Mouse (Mus musculus): ENCODE results near the gene Gpbar1.

The Gpbar1 gene

GRCm38 (mm10) chr1:74278538-74278937 is at the start of gene Gpbar1:
TSS of gene Gpbar1 (plus strand) at chr1:74278550.
- DNase-seq, result peak in 1 of 2 experiments; percentile 10

DNA sequence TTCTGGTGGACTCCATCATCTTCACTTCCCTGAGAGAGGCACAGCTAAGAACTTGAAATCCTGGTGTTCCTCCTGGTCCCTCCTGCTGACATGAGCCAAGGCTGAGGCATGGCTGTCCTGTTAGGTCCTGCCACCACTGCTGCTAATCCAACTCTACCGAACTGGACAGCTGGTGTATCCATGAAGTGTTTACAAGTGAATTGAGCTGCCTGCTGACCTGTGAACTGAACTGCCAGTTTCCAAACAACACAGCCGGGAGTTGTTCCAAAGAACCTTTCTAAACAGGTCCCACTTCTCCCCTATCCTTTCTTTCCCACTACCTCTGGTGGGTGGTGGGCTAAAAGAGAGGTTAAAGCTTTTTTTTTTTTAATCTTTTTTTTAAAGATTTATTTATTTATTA is 48.4 kb upstream of the Gpbar1 start:
- DNase-seq, result no peak

- DNase-seq, result no peak
These were observed 47.4 kb upstream of the Gpbar1 start for GRCm38 (mm10) chr1:74230992-74231391.

DNA sequence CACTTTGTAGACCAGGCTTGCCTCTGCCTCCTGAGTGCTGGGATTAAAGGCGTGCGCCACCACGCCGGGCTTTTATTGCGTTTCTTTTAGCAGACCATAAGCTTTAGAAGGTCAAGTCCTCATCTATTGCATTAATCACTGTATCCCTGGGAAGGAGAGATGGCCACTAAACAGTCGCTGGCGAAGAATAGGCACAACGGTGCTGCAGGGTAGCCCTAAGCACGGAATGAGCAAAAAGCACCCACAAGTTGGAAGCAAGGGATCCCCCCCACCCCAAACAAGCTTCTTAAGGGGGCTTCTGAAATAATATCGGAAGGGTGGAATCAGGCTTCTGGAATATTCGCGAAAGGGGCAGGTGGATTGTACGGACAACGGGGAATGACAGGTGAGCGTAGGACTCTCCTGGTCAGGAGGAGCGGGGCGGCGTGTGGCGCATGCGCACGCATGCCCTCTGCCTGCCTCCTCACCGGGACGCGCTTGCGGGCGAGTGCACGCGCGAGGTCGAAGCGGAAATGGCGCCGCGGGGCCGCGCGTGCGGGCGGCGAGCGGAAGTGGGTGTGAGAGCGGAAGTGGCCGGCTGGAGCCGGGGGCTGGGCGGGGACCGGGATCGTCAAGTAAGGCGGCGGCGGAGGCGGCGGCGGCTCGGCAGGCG is 42.3 kb upstream of the Gpbar1 start, which contains the start of gene Arpc2:
Gene Arpc2 (plus strand): TSS at position 147 of the 652 bp plus-strand sequence.
- DNase-seq, result peak; percentile 95 to 99

DNA sequence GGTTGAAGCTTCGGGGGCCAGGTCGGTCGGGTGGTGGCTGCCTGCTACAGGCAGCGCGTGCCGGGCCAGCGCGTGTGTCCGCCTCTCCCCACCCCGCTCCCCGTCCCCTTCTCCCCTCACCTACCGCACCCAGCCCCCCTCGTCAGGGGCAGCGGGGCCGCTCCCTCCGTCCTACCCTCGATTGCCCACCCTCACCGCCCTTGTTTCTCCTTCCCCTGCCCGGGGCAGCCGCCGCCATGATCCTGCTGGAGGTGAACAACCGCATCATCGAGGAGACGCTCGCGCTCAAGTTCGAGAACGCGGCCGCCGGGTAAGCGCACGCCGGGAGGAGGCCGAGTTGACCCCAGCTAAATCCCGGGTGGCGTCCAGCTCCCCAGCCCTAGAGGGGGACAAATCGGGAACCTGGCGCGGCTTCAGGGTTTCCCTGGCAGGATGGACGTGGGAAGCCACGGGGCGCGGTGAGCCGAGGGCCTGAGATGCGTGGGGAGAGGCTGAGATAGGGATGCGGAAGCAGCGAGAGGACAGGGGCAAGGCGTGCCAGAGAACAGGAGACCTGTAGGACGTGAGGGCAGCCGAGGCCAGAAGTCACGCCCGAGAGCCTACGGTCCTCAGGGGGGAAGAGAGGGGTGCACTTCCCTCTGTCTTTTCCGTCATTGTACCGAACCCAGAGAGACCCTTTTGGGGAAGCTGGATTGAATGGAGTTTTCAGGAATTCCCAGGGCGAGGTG is 41.6 kb upstream of the Gpbar1 start:
- DNase-seq, result no peak

- no peak for DNase-seq
These were observed 40.7 kb upstream of the Gpbar1 start for GRCm38 (mm10) chr1:74237671-74238070.

DNA sequence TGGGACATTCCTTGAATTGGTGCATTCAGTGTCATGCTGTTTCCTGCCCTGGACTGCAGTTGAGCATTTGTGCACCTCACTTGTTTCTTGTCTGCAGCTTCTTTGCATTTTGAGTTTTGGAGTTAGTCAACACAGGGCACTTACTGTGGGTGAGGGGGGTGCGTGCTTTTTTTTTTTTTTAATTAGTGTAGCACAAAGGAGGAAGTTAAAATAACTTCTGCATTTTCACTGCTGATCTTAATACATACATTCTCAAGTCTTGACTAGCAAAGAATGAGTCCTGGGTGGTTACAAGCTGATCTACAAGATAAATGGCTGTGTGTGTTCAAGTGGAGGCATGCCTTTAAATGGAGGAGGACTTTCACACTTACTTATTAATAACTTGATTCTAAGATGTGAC is 40.2 kb upstream of the Gpbar1 start:
- no peak for DNase-seq

DNA sequence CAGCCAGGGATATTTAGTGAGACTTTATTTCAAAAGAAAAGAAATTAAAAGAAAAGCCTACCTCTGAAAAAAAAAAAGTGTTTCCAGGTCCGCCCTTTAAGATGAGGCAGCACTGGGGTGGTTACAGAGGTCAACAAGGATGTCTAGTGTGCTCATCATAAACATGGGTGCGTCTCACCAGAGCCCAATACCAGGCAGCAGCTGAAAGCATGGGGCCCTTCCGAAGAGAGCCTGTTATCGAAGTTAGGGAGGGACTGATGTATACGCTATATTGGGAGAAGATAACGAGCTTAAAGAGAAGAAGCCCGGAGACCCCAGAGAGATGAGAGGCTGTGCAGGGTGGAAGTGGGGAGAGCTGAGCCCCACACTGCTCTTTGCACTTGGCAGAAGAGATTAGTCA is 39.2 kb upstream of the Gpbar1 start:
- no peak for DNase-seq

DNA sequence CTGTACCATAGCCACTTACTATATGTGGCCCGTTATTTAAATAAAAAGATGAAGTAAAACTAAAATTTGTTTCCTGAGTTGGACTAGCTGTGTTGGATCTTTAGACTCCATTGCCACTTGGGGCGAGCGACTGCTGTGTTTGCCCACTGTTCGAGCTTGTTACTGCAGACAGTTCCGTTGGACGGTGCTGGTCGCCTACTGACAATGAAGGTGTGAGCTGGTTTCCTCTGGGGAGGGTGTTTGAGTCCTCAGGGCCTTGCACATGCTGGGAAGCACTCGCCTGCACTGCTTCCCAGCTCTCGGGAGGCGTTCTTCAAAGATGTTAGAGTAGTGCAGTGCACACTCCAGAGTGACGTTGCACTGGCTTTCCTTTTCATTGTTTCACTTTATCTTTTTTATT is 38.7 kb upstream of the Gpbar1 start:
- DNase-seq, result no peak

GRCm38 (mm10) chr1:74240311-74240710 is 38.0 kb upstream of the Gpbar1 start:
- DNase-seq, result no peak

DNA sequence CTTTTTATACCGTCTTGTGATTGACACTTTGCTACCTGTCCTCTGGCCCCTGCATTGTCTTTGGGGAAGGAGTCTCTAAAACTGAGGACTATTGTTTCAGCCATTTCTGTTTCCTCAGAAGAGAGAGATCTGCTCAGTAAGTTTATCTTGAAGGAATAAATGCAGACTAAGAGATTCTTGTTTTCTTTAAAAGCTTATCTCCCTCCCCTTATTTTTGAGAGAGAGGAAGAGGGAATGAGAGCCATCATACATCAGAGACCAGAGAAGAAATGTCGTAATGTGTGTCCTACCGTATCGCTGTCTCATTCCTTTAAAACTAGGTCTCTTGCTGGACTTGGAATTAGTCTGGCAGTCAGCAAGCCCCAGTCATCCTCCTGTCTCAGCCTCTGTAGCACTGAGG is 37.5 kb upstream of the Gpbar1 start:
- DNase-seq, result no peak

DNA sequence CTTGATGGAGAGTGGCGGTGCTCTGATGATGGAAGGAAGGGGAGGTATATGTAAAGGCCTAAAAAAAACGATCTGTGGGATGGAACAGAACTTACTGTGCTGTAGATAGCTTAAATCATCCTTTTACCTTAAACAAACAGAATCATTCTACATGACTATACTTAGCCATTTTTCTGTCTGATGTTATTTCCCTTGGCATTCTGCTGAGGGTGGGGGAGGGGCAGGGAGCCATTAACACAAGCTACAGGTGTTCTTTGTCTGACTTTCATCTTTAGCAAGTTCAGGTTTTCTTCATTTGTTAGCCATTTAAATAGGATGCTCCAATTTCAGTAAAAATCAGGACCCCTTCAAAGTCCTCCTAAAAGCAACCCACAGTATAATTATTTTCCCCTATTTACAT is 32.8 kb upstream of the Gpbar1 start:
- DNase-seq, result no peak

GRCm38 (mm10) chr1:74248799-74249198 is 29.6 kb upstream of the Gpbar1 start:
- DNase-seq, result no peak

- DNase-seq, result no peak
These were observed 28.9 kb upstream of the Gpbar1 start for GRCm38 (mm10) chr1:74249331-74249980.

- no peak for DNase-seq
These were observed 28.3 kb upstream of the Gpbar1 start for GRCm38 (mm10) chr1:74250096-74250495.

DNA sequence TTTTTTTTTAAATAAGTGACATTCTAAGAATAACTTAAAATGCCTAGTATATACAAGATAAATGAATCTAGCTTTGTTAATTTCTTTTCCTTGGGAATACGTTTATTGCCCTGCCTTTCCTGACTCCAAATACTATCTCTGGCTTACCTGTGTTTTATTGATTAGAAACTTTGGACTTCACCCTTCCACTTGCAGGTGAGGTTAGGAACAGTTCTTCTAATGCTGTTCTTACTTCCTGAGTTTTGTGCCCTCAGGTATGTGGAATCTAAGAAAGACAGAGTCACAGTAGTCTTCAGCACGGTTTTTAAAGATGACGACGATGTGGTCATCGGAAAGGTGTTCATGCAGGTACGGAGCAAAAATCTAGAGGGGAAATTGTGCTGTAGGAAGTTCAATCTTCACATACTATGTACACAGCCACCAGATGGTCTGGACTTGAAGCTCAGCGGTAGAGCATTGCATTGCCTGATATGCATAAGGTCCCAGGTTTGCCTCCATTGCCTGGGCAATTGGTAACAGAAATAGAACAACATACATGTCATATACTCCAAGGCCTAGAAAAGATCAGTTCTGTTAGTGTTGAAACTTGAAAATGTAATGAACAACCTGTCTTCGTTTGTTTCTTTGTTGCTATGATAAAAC is 22.5 kb upstream of the Gpbar1 start:
- no peak for DNase-seq

- DNase-seq, result no peak
These were observed 21.6 kb upstream of the Gpbar1 start for GRCm38 (mm10) chr1:74256782-74257181.

DNA sequence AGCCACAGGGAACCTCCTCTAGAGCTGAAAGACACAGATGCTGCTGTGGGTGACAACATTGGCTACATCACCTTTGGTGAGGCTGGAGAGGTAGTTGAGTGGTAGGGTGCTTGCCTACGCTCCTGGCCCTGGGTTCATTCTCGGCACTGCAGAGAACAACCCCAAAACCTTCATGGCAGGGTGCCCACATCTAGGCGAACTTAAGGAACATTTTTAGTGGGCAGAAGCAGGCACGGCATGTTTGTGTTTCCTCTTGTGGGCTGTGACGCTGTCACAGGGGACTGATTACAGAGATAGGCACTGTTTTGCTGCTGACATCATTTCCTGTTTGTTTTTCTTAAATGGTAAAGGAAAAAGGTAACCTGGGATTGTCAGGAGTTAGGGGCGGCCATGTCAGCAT is 15.8 kb upstream of the Gpbar1 start:
- no peak for DNase-seq

DNA sequence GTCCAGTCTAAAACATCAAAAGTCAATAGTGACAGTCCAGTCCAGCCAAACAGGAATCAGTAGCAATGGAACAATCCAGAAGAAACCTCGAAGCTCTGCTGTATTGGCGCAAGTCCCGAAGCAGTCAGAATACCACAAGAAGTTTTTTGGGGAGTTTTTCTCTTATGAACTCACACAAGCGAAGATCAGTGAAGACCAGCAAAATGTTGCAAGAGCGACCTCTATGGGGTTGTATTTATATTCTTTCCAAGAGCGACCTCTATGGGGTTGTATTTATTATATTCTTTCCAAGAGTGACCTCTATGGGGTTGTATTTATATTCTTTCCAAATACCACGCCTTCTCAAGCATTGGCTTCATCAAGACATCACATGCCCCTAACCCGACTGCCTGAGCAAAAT is 9.6 kb upstream of the Gpbar1 start:
- DNase-seq, result no peak

DNA sequence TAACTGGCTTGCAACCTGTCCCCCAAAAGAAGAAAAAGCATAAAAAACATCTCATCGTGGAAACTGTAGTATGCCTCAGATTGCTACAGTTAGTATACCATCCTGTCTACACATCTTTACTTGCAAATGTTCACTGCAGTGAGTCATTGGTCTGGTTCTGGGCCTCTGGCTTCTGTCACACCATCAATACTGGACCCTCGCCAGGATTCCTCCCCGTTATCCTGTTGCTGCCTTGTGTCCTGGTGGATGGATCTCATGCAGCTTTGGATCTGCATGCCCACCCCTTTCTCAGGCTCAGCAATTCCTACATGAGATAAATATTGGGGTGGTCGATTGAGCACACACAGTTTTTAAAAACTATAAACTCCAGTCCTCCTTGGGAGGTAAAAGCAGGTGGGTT is 6.7 kb upstream of the Gpbar1 start:
- no peak for DNase-seq

GRCm38 (mm10) chr1:74275015-74275414 is 3.3 kb upstream of the Gpbar1 start:
- DNase-seq, result no peak

GRCm38 (mm10) chr1:74277041-74277440 is 1.3 kb upstream of the Gpbar1 start:
- DNase-seq, result no peak

DNA sequence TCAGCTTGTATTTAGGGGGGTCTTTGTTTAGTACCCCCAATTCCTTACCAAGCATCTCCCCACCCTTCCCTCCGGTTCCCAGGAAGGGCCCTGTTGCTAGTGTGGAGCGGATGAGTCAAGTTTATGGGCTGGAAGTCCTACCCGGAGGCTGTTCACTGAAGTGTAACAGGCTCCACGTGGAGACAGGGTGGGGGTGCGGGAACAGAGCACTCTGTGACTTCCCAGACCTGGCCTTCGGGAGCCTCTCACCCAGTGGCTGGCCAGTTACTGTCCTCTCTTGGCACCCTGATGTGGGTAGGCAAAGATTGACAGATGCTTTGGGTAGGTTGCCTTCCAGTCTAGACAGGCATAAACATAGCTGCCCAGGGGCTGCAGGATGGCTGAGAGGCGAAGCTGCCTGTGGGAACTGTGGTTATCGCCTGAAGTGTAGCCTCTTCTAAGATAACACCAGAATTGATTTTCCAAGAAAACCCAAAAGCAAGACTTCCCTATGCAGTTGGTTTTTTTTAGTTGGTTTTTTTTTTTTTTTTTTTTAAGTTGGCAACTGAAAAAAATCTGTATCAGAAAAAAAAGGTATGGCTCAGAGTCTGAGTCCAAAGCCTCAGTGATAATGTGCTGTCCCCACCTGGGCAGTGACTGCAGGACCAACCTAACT is 340 bp upstream of the Gpbar1 start:
- DNase-seq, result peak in 1 of 2 experiments; percentile 6

Measured in cerebellum, adult 18-20 months (tissue).